Comparison of ENCODE assay signal across 24 mouse cellular contexts in genomic region chr16:78547367-78547766, GRCm38 (mm10). TPM values are rescaled to one million over a fixed set of nuclear protein-coding genes. Genes with fewer than 3 reads are reported as not detected.
DNase-seq lines count a peak whose midpoint lies in the region; ATAC-seq and TF ChIP-seq lines count a peak whose summit lies in the region.
"Had no signal": no experiment of that assay in that cellular context is flagged by ENCODE, and none has a peak within 500 bp of the region (broad histone marks: within the 10 kb centered on the region; RNA-seq: fewer than 3 reads in every experiment).

No protein-coding gene starts in this region.

- peaks cover 9% of the 10 kb centered on the region; the same call in 1 of the 2 replicates for H3K36me3 ChIP-seq in lung, postnatal 0 days (ENCODE audit: insufficient read depth, low read length)

- TF ChIP-seq EP300 in lung, postnatal 0 days (IDR thresholded peaks at IDR 0.05) = no peak

- H3K4me1 ChIP-seq in lung, postnatal 0 days (ENCODE audit: insufficient read depth, low read depth, low read length) = no peaks in the 10 kb centered on the region

- no peak overlapping the region for H3K4me2 ChIP-seq in lung, postnatal 0 days (replicated peaks; ENCODE audit: low read depth, low read length)
- H3K4me2 ChIP-seq: forebrain, embryonic 13.5 days; heart, embryonic 11.5 days; hindbrain, embryonic 13.5 days had no signal

- ATAC-seq in lung, postnatal 0 days = no peak
- ATAC-seq: forebrain, embryonic 13.5 days; forebrain, embryonic 16.5 days; hindbrain, embryonic 16.5 days had no signal

- H3K4me3 ChIP-seq in lung, postnatal 0 days (ENCODE audit: low read depth, low read length) = no peak overlapping the region
- H3K4me3 ChIP-seq: forebrain, embryonic 10.5 days; forebrain, embryonic 13.5 days; gastrocnemius, adult 2 months; hindbrain, embryonic 10.5 days; hindbrain, embryonic 13.5 days had no signal

- peak; percentile 48 for DNase-seq in CD4-positive helper T cell, adult 2 months (ENCODE audit: low read depth, low spot score)
- DNase-seq in CD4-positive, CD25-positive, alpha-beta regulatory T cell, adult 2 months (ENCODE audit: low read depth, low spot score) = peak; percentile 50
- peak; percentile 79 for DNase-seq in induced T-regulatory cell, adult 2 months (ENCODE audit: low read depth)
- peak; percentile 38 to 69 for DNase-seq in natural killer cell, adult 2 months (ENCODE audit: low spot score in 2 of 2)
- no peak for DNase-seq in lung, postnatal 0 days (ENCODE audit: low spot score)
- DNase-seq in ovary, postnatal 36 days (ENCODE audit: low spot score) = no peak
- DNase-seq: adrenal gland, adult 8-10 months; adrenal gland, postnatal 25 days; cerebellum, adult 11-12 months; cerebellum, adult 8-10 months; cerebellum, postnatal 10 days; cerebellum, postnatal 36 days; embryo, embryonic 11 days; gastrocnemius, adult 2 months; gastrocnemius, postnatal 14 days; heart, adult 11 months; heart, postnatal 36 days had no signal

- no peak overlapping the region for H3K9ac ChIP-seq in lung, postnatal 0 days (replicated peaks; ENCODE audit: low read depth)
- H3K9ac ChIP-seq: forebrain, embryonic 13.5 days; hindbrain, embryonic 13.5 days had no signal

- no peaks in the 10 kb centered on the region for H3K27me3 ChIP-seq in lung, postnatal 0 days (replicated peaks; ENCODE audit: insufficient read depth, low read length)
- H3K27me3 ChIP-seq: forebrain, embryonic 13.5 days; hindbrain, embryonic 13.5 days had no signal

- H3K9me3 ChIP-seq in lung, postnatal 0 days (ENCODE audit: low read length) = no peaks in the 10 kb centered on the region
- H3K9me3 ChIP-seq: forebrain, embryonic 10.5 days; forebrain, embryonic 13.5 days; hindbrain, embryonic 10.5 days; hindbrain, embryonic 13.5 days had no signal

- no peak overlapping the region for H3K27ac ChIP-seq in lung, postnatal 0 days (ENCODE audit: low read length)
- H3K27ac ChIP-seq: forebrain, embryonic 10.5 days; forebrain, embryonic 13.5 days; gastrocnemius, adult 2 months; hindbrain, embryonic 10.5 days; hindbrain, embryonic 13.5 days had no signal

- WGBS in lung, postnatal 0 days = 92% methylated on average over 10 of the region's 10 CpGs

- no peak for TF ChIP-seq CTCF in lung, postnatal 0 days (IDR thresholded peaks at IDR 0.05)

RNA-seq across cellular contexts. Expression of gene D16Ertd472e, which starts 29.1 kb away (rescaled TPM):
- polyA plus RNA-seq in lung, postnatal 0 days (2015; fragmentation: Nextera tagmentation; extraction: Ambion mirVana) = 12.3 and 14.7 TPM in 2 replicates

Comparison
In these comparisons a context has a peak if more than half of its experiments do, and no peak if none do; other contexts are left out.
1. DNase-seq: peak in CD4-positive helper T cell, adult 2 months (single experiment), CD4-positive, CD25-positive, alpha-beta regulatory T cell, adult 2 months (single experiment), induced T-regulatory cell, adult 2 months (single experiment) and natural killer cell, adult 2 months (2 of 2); none in lung, postnatal 0 days (single experiment) and ovary, postnatal 36 days (single experiment).